ENCODE assay signal across 9 mouse cellular contexts in the genomic region with DNA sequence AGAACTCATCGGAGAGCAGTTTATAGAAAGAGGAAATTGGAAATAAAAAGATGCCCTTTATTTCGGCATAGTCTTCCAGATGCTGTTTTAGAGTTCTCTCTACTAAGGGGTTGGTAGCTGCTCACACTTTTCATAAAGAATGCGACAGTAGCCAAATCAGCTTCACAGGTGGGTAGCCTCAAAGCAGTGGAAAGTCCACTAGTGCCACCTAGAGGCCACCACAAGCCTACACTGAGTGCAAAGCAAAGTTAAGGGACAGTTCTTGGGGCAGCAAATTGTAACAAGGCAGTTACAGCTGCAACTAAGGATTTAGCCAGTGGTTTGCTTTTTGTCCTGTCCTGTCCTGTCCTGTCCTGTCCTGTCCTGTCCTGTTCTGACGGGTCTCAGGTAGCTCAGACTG. TPM values are rescaled to one million over a fixed set of nuclear protein-coding genes. Genes with fewer than 3 reads are reported as not detected.
DNase-seq lines count a peak whose midpoint lies in the region.
"Had no signal": no experiment of that assay in that cellular context is flagged by ENCODE, and none has a peak within 500 bp of the region (broad histone marks: within the 10 kb centered on the region; RNA-seq: fewer than 3 reads in every experiment).

No protein-coding gene starts in this region.

- no peak overlapping the region for H3K4me3 ChIP-seq in heart, embryonic 10.5 days
- H3K4me3 ChIP-seq: embryonic facial prominence, embryonic 13.5 days had no signal

- no peaks in the 10 kb centered on the region for H3K9me3 ChIP-seq in heart, embryonic 10.5 days
- H3K9me3 ChIP-seq: embryonic facial prominence, embryonic 13.5 days had no signal

- H3K36me3 ChIP-seq in heart, embryonic 10.5 days, result no peaks in the 10 kb centered on the region
- H3K36me3 ChIP-seq: embryonic facial prominence, embryonic 13.5 days had no signal

- no peaks in the 10 kb centered on the region for H3K4me1 ChIP-seq in heart, embryonic 10.5 days

- intact Hi-C loops in heart, postnatal 14 days (cut with DNase I), result no loop called here
- intact Hi-C loops in gastrocnemius, postnatal 36 days (cut with DNase I), result no loop called here

- 47% methylated on average over 4 of the region's 4 CpGs for WGBS in heart, embryonic 10.5 days

- H3K27me3 ChIP-seq in heart, embryonic 10.5 days (ENCODE audit: insufficient read depth, poor library complexity, severe bottlenecking), result no peaks in the 10 kb centered on the region
- H3K27me3 ChIP-seq: embryonic facial prominence, embryonic 13.5 days had no signal

- peak; percentile 18 to 44 for DNase-seq in heart, postnatal 14 days
- no peak for DNase-seq in heart, embryonic 10.5 days (ENCODE audit: low spot score)
- DNase-seq in A20 (ENCODE audit: low read depth, low spot score), result peak; percentile 65
- DNase-seq in MN1 (ENCODE audit: low spot score), result peak; percentile 27
- DNase-seq in frontal cortex, postnatal 25 days (ENCODE audit: low spot score in 2 of 2), result peak; percentile 17 to 20
- DNase-seq in lung, postnatal 25 days (ENCODE audit: low spot score), result peak; percentile 26
- DNase-seq in gastrocnemius, postnatal 36 days, result no peak
- DNase-seq in heart, adult 8-10 months (ENCODE audit: low spot score), result no peak

- no peak overlapping the region for H3K27ac ChIP-seq in heart, embryonic 10.5 days
- H3K27ac ChIP-seq: embryonic facial prominence, embryonic 13.5 days had no signal

RNA-seq across cellular contexts. Expression of a gene that starts 27.0 kb away (rescaled TPM):
- under 1 TPM in 1 of 2 experiments, not detected in 1; 0.27 TPM for total RNA-seq in heart, postnatal 14 days (2021)
- polyA plus RNA-seq in heart, embryonic 10.5 days (2016; fragmentation: Nextera tagmentation; extraction: Ambion mirVana), result 0.01 TPM in 1 of 2 replicates, not detected in the other
- not detected for total RNA-seq in gastrocnemius, postnatal 36 days (2021)
- not detected for total RNA-seq in heart, adult 8-10 months (2022)

RNA-seq across cellular contexts. Expression of a gene that starts 34.3 kb away (rescaled TPM):
- 1 to 10 TPM; 1.3 to 1.7 TPM for total RNA-seq in heart, postnatal 14 days (2021)
- 1.1 and 2.5 TPM in 2 replicates for polyA plus RNA-seq in heart, embryonic 10.5 days (2016; fragmentation: Nextera tagmentation; extraction: Ambion mirVana)
- total RNA-seq in gastrocnemius, postnatal 36 days (2021), result 1 to 10 TPM in 1 of 2 experiments, under 1 TPM in 1; 0.76 to 1.2 TPM
- 1 to 10 TPM; 1.5 to 2.6 (median 1.9) TPM for total RNA-seq in heart, adult 8-10 months (2022)

RNA-seq across cellular contexts. Expression of a gene that starts 47.1 kb away (rescaled TPM):
- total RNA-seq in heart, postnatal 14 days (2021), result 10 to 100 TPM; 54.4 to 63.1 TPM
- 21.6 and 25.5 TPM in 2 replicates for polyA plus RNA-seq in heart, embryonic 10.5 days (2016; fragmentation: Nextera tagmentation; extraction: Ambion mirVana)
- 10 to 100 TPM; 18.4 to 20.3 TPM for total RNA-seq in gastrocnemius, postnatal 36 days (2021)
- 10 to 100 TPM; 29.6 to 38.5 (median 34.0) TPM for total RNA-seq in heart, adult 8-10 months (2022)

Comparison
In these comparisons a context has a peak if more than half of its experiments do, and no peak if none do; other contexts are left out.
1. DNase-seq: peak in heart, postnatal 14 days (2 of 2), A20 (single experiment), MN1 (single experiment), frontal cortex, postnatal 25 days (2 of 2) and lung, postnatal 25 days (single experiment); none in heart, embryonic 10.5 days (single experiment), gastrocnemius, postnatal 36 days (0 of 2) and heart, adult 8-10 months (single experiment).